Mouse (Mus musculus) embryo, embryonic 10 days (tissue): Measurements from ENCODE around the gene Mob3b.
A peak's percentile ranks its signal among the peaks of the same experiment; 100 is the strongest.

ENCODE experiments used
- DNase-seq: peaks from one replicate; pipeline ENCODE4 v3.0.0-alpha.2; 2015; ENCODE audit warnings: low spot score

Mob3b gene

DNA sequence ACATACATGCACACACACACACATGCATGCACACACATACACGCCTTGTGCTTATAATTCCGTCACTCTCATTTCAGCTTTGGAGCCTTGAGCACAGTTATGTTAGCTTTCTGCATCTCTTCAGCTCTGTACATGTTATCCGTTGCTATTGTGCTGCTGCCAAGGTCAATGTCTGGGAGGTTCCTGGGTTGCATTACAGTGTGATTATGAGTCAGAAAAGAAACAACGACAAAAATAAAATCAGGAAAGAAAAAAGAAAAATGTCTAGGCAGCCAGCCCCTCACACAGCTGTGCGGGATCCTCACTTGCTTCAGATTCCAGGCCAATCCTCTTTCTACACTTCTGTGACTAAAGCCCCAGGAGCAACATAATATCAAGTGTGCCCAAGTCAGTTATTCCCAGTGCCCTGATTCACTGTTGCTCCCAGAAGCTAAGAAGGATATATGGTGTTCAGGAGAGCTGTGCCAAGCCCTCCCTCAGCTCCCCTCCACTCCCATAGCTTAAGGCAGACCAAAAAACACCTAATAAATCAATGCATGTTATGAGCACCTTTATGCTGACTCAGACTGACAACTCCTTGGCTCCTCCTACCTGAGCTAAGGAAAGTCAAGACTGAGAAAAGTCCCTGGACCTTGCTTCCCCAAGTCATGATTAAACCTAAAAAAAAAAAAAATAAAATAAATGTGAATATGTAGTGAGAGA lies 152.1 kb downstream of the Mob3b start:
- no peak for DNase-seq

DNA sequence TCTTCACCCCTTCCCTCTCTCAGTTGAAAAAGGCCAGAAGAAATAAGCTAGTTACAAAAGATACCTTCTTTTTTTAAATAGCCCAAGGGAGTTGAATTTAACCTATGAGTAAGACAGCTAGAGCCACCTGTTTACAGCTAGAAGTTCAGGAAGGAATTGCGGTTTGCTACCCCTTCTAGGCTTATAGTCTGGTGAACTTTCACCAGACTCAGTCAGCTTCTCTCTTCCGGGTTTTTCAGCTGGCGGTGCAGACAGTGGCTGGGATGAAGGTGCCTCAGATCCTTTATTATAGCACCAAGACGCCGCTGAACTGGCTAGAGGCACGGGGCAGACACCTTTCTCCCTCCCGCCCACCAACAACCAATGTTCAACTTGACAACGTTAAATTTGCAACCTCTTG lies 152.8 kb downstream of the Mob3b start:
- DNase-seq = no peak

DNA sequence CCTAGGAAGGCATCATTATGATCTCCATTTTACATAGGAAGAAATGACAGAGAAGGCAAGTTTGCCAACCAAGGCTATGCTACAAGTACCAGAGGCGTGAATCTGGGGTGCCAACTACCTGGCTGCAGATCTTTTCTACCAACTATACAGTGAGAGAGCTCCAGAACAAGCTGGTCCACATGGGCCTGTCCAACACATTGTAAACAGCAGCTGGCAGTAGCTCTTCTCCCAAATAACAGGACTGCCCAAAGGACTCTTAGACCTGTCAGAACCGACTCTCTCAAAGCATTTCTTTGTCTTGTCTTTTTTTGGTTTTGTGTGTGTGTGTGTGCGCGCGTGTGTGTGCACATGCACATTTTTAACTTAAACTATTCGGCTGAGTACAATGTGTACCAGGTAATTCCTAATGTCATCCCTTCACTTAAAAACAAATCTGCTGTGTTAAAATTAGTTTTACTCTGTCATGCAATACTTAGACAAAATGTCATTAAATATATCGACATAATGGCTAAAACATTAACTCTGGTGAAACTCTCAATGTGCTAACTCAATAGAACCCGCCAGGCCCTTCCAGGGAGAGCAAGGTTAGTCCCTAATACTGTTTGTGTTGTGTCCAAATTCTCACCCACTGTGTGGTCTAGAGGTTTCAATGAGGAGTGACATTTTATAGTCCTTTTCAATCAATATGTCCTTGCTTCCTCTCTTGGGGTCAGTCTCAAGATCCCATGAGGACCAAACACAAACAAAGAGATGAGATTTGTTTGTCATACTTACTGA lies 153.5 kb downstream of the Mob3b start:
- DNase-seq = no peak

DNA sequence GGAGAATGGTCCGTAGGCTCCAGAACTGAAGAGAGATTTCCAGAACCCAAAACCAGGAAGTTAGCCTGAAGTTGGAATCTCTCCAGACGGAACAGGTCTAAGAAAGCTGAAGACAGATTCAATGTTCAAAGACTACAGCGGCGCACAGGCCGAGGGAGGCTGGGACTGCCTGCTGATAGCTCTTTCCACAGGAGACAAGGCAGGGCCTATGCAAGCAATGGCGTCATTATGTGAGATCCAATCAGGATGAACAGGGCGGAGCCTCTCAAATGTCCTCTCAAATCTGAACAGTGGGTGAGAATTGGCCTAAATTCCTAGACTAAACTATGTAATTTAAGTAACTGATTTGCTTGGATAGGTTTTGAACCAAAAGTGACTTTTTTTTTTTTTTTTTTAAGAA lies 160.7 kb downstream of the Mob3b start:
- no peak for DNase-seq

DNA sequence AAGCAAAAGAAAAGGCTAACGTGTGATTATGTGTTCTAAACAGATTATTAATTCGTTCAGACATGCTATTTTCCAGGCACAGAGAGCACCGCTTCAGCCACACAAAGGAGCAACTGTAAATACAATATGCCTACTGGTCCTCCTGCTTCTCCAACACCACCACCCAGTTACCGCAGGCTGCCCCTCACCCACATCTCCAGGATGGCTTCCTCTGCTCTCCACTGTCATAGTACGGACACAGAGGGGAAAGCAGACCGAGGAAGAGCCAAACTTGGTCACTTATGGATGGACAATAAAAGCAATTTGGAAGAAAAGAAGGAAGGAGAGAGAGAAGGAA lies 163.7 kb downstream of the Mob3b start:
- DNase-seq = no peak

DNA sequence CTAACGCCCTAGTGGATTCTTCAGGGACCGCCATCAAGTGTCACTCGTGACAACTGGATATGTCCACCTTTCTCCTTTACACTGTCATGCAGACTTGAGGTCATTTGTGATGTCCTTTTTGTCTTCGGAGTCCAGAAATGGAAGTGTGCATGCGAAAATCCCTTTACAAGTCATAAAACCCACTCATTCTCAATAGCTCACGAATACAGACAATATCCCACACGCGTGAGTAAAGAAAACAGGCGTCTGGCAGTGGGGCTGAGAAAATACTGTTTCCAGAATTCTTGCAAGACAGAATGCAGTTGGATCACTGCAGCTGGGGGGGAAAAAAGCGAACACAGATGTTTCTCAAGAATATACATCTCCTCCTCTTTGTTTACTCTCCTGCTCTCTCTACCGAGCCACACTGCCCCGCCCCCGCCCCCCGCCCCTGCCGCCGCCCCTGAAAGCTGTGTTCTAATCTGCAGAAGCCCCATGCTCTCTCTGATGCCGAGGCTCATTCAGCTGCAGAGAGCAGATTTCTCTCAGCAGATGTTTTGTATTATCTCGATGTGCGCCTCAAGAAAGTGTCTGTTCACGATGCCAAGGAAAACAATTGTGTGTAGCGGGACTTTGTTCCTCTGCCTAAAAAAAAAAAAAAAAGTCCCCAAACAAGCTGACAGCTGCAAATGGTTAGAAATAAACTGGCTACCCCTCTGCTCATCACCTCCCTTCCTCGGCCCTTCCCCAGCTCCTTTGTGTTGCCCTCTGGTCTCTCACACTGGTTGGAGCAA lies 164.2 kb downstream of the Mob3b start:
- peak; percentile 67 for DNase-seq

DNA sequence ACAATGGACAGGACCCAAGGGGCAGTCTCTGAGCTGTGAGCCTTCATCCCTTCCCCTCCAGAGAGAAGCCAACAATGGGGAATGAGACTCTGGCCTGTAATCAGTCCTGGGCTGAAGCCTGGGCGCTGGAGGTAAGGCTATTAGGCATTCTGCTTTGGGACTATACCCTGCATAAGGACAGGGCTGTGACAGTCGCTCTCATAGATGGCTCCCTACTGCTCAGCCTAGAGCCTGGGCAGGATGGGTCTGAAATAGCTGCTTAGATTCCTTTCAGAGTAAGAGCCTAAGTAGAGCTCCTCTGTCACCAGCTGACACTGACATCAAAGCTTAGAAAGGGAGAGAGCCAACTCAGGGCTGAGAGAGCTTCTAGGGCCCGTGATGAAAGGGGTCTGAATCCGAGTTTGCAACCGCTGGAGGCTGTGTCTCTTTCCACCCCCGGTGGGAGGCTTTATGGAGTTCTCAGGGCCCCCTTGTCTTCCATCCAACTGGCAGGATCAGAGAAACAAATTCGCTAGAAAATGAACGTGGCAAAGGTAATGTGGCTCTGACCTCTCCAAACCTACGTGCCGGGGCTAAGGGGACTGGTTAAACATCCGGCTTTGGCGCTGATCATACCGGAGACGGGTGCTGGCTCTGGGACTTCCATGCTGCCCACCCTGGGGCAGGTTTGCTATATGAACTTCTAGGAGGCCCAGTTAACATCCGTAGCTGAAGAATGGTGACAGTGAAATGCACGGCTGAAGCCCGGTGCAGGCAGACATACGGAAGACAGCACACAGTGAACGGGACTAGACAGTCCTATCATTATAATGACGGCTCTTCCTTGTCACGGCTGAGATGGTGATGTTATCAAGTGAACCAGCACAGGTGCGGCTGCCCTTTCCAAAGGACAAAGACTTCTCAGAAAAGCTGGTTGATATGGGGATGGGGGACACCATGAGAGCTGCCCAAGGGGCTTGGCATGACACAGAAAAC lies 165.1 kb downstream of the Mob3b start:
- no peak for DNase-seq

DNA sequence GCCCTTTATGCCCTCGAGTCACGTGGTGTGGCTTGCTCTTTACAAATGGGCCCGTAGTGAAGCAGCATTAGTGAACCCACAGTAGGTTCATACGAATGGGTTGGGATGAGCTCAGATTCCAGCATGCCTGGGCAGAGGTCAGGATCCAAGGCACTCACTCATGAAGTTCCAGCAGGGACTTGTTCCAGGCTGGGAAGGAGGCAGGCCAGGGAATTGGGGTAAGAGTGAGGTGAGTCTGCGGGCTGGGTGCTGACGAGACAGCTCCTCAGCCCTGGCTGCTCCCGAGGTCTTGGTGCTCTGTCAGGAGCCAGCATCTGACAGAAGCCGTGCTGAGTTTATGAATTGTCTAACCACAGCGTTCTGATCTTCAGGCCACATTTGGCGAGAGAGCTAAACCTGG lies 166.2 kb downstream of the Mob3b start:
- no peak for DNase-seq

DNA sequence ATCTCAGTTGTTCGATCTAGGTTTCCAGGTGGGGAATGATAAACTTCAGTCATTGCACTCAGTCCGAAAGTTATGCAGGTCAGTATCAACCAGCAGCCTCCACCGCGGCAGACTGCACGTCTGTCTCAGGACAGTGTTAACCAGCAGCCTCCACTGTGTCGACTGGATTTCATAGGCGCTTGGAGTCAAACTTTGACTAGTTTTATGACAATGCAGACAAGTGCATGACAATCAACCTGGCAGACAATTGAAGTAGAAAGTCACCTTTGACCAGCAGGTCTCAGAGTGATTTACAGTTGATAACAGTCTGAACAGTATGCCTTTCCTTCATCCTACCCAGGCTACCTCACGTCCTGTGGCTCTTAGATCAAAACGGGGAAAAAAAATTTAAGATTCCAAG lies 166.6 kb downstream of the Mob3b start:
- DNase-seq = no peak

DNA sequence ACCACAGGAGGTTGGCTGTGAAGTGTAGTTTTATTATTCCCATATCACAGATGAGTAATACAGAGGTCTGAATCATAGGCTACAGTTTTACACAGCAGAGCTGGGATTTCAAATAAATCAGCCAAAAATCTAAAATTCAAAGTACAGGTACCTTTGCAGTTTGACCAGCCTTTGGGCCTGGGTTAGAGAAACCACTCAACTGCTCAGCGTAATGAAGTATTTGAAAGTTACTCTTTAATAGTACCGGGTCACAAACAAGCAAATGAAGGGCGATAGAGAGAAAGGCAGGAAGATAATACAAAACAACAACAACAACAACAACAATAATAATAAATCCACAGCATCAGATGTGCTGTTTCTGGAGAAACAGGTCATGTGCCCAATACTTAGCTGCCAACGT lies 169.7 kb downstream of the Mob3b start:
- DNase-seq = no peak

DNA sequence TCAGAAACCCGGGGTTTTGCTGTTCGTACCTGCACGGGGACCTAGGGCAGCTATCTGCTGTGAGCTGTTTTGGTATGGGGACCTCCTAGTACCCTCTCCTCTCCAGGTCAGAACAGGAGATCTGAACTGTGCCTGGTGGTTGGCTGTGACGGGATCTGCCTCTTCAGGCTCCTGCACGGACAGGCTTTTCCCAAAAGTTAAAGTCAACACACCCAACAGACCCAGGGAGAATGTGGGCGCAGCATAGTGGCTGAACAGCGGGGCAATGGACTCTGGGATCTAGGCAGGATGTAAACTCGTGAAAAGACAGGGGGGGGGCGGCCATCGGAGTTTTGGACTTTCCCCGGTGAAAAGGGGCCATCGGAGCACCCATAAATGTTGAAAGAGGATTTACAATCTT lies 170.2 kb downstream of the Mob3b start:
- no peak for DNase-seq

DNA sequence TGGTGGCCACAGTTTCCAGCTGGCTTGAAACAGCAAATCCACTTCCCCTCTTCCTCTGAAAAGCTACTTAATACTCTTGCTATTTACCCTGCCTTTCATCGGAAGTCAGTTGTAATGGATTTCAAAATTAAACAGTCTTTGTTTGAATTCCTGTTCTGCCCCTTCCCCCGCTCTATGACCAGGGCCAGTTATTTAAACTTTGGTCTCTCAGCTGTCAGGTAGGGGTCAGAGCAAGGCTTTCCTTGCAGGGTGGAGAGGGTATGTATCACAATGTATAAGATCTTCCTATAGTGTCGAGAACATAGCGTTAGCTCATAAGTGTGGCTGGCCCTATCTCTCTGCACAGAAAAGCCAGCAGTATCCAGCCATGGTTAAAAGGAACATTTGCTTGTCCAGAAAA lies 170.6 kb downstream of the Mob3b start:
- no peak for DNase-seq

DNA sequence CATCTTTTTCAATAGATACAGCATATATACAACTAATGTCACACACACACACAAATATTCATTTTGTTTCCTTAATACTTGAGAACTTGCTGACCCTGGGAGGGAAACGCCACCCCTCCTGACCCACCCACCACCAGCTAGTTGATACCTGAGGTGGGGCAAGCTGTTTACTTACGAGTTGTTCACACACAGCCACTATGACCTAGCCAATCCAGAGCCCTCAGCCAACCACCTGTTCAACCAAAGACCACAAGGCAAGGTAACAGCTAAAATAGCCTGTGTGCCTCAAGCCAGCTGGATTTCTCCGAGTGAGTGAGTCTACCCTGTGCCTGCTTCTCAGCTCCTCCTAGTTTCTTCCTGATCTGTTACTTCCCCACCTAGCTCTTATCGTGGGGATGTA lies 172.9 kb downstream of the Mob3b start:
- no peak for DNase-seq

DNA sequence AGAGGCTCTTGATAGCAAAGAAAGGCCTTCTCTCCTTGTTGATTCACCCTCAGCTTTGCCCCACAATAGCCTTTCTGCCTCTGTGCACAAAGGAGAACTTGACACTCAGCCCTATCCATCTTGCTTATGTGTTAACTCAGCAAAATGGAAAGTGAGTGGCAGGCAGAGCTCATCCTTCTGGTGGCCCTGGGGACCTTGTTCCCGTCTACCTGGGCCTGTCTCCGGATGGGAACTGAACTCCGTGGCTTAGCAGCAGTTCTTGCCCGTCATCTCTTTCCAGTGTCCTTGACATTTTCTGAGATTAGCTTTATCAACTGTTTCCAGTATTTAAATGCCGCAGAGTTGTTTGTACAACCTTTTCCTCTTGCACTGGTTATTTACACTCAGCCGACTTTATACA lies 173.8 kb downstream of the Mob3b start:
- no peak for DNase-seq

DNA sequence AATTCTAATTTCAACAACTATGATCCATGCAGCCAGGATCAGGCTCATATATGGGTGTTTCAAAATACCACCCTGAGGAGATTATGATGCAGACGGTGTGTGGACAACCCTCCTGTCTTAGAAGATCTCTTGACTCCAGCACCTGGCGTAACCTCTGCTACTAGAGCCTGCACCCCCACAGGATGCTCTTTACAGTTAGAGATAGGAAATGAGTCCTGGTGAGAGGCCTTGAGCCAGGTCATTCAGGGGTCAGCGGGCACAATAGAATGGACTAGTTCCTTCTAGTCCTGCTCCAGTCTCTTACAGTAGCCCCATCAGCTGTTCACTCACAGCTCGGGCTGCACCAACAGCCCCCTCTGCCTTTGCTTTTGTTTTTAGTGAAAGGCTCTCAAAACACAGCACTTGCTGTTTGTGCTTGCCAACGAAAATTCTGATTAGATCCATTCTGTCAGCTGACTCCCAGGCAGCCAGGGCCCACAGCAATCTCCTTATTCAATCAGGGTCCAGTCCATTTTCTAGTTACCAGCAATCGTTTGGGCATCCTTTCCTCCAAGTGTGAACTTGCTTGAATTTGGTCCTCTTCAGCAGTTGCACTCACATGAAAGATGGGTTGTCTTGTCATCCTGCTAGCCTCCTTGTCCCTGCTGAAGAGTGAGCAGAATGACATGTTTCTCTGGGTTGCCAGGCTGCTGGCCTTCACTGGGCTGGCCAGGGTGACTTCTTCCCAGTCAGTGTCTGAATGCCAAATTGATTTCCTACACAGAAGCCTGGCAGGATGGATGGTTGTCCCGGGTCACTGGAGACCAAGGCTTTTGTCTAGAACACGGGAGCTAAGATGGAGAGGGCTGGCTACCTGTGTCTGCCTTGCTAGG lies 175.7 kb downstream of the Mob3b start:
- DNase-seq = no peak

DNA sequence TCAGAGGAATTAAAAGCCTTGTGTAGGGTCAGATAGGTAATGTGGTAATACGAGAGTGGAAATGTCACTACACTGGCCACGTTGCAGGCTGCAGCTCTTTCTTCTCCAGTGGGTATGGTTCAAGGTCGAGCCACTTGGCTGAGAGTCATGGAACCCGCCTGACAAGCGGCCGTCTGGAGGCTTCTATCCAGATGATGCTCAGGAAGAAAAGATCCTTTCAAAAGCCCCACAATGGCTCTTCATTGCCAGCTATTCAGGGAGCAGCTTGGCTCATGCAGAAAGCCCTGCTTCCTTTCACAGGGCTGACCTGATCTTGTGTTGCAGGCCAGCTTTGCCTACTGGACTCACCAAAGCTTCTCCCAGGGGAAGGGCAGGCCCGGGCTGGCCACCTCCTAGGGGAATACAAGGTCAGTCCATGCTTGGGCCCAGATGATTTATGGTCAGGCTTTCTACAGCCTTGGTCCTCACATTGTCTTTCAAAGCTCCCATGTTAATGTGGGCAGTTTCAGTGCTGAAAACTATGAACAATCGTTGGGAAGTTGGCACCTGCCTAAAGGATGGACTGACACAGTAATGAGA lies 176.7 kb downstream of the Mob3b start:
- DNase-seq = peak; percentile 17

DNA sequence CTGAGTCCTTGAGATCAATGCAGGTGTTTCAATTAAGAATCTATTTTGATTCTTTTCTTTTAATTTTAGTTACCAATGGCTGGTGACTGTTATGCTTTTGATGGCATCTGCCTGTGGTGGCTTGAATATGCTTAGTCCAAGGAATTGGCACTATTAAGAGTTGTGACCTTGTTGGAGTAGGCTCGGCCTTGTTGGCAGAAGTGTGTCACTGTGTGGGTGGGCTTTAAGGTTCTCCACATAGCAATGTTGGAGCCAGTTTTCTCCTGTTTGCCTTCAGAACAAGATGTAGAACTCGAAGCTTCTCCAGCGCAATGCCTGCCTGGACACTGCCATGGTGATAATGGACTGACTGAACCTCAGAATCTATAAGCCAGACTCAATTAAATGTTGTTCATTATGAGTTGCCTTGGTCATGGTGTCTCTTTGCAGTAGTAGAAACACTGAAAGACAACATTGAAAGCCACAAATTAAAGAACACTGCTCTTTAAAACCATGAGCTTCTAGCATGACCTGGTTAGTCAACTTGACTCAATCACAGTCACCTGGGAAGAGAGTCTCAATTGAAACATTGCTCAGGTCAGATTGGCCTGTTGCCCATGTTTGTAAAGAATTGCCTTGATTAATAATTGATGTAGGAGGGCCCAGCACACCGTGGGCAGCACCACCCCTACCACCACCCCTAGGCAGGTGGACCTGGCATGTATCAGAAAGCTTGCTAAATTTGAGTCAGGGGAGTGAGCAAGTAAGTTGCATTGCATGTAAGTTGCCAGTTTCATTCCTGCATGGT lies 180.2 kb downstream of the Mob3b start:
- DNase-seq = no peak

DNA sequence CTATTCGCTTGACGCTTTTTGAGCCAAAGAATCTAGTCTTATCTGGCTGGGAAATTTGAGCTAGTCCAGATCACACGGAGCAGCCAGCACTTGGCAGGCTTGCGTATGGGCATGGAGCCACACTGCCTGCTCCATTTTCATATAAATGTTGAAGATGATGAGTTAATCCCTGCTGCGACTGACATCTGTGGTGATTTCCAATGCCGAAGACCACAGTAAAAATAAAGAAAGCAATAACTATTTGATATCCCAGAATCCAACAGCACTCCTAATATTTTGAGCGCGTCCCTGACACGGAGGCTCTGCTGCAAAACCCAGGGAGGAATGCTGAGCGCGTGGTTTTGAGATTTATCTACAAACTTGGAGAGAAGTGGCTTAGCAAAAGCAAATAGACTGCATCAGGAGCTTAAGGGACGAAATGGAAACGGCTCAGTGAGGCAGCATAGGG lies 180.9 kb downstream of the Mob3b start:
- DNase-seq = no peak

DNA sequence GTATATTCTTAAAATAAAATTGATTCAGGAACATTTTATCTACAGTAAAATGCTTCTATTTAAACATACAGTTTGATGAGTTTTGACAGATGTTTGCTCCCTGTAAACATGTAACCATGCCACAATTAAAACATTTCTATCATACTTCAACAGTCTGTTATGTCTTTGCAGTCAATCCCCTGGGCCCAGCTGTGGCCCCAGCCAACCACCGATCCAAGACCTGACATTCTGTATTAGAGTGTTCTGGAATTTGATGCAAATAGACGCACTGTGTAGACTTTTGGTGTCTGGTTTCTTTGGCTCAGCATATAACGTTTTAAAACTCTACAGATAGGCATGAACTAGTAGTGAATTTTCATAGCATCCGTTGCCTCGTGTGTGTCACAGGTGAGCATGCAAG lies 182.5 kb downstream of the Mob3b start:
- no peak for DNase-seq

DNA sequence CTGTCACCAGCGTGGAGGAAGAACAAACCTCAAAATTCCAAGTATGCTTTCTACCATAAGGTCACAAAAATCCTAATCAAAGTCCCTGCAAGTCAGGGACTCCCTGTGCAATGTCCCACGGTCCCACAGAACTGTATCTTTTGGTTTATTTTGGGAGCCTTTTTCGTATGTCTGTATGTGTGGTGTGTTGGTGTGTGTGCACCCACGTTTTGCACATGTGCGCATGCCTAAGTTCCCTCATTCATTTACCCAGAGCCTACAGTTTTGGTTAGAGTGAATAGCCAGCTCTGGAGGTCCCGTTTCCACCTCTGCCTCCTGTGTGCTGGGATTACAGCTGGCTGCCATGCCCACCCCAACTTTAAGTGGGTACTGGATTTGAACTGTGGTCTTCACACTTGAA lies 189.7 kb downstream of the Mob3b start:
- no peak for DNase-seq
